14 mouse cellular contexts compared by ENCODE assay signal in genomic region chr4:141742381-141742780, GRCm38 (mm10). TPM values are rescaled to one million over a fixed set of nuclear protein-coding genes. Genes with fewer than 3 reads are reported as not detected.
DNase-seq lines count a peak whose midpoint lies in the region; ATAC-seq and TF ChIP-seq lines count a peak whose summit lies in the region.
"Had no signal": no experiment of that assay in that cellular context is flagged by ENCODE, and none has a peak within 500 bp of the region (broad histone marks: within the 10 kb centered on the region; RNA-seq: fewer than 3 reads in every experiment).

No protein-coding gene starts in this region.

- peaks cover 5% of the 10 kb centered on the region; the same call in 1 of the 2 replicates for H3K27me3 ChIP-seq in embryonic facial prominence, embryonic 12.5 days
- H3K27me3 ChIP-seq in embryonic facial prominence, embryonic 10.5 days (replicated peaks; ENCODE audit: low read depth, poor library complexity, severe bottlenecking), result peaks cover 10% of the 10 kb centered on the region; the same call in 1 of the 2 replicates
- H3K27me3 ChIP-seq in kidney, embryonic 15.5 days, result 0 out of 2 replicates have a peak, but pooled peaks cover 9% of the 10 kb centered on the region
- peaks cover 11% of the 10 kb centered on the region; the same call in 1 of the 2 replicates for H3K27me3 ChIP-seq in limb, embryonic 13.5 days
- H3K27me3 ChIP-seq in stomach, embryonic 15.5 days (replicated peaks), result no peaks in the 10 kb centered on the region
- H3K27me3 ChIP-seq in hindbrain, embryonic 12.5 days, result no peaks in the 10 kb centered on the region
- H3K27me3 ChIP-seq in forebrain, postnatal 0 days (ENCODE audit: insufficient read depth, low read length), result no peaks in the 10 kb centered on the region

- H3K4me3 ChIP-seq in embryonic facial prominence, embryonic 12.5 days, result no peak overlapping the region
- no peak overlapping the region for H3K4me3 ChIP-seq in embryonic facial prominence, embryonic 10.5 days
- no peak overlapping the region for H3K4me3 ChIP-seq in kidney, embryonic 15.5 days (replicated peaks)
- H3K4me3 ChIP-seq in limb, embryonic 13.5 days, result no peak overlapping the region
- no peak overlapping the region for H3K4me3 ChIP-seq in stomach, embryonic 15.5 days (replicated peaks)
- no peak overlapping the region for H3K4me3 ChIP-seq in hindbrain, embryonic 12.5 days
- no peak overlapping the region for H3K4me3 ChIP-seq in forebrain, postnatal 0 days (ENCODE audit: low read depth, low read length)
- H3K4me3 ChIP-seq: heart, adult 2 months; midbrain, embryonic 10.5 days had no signal

- no peak for ATAC-seq in embryonic facial prominence, embryonic 12.5 days (ENCODE audit: insufficient number of reproducible peaks, insufficient read depth, low FRiP score, low TSS enrichment)
- no peak for ATAC-seq in kidney, embryonic 15.5 days (replicated peaks; ENCODE audit: low FRiP score)
- no peak for ATAC-seq in limb, embryonic 13.5 days (ENCODE audit: low FRiP score, low read depth)
- ATAC-seq in stomach, embryonic 15.5 days (ENCODE audit: insufficient read depth, low FRiP score, low read depth), result no peak
- ATAC-seq in hindbrain, embryonic 12.5 days (ENCODE audit: low FRiP score), result no peak
- no peak for ATAC-seq in forebrain, postnatal 0 days

- H3K4me1 ChIP-seq in embryonic facial prominence, embryonic 12.5 days, result no peaks in the 10 kb centered on the region
- H3K4me1 ChIP-seq in embryonic facial prominence, embryonic 10.5 days, result peaks cover 6% of the 10 kb centered on the region
- H3K4me1 ChIP-seq in kidney, embryonic 15.5 days, result peaks cover 17% of the 10 kb centered on the region
- no peaks in the 10 kb centered on the region for H3K4me1 ChIP-seq in limb, embryonic 13.5 days
- H3K4me1 ChIP-seq in stomach, embryonic 15.5 days, result no peaks in the 10 kb centered on the region; the same call in 1 of the 2 replicates
- H3K4me1 ChIP-seq in hindbrain, embryonic 12.5 days, result no peaks in the 10 kb centered on the region
- no peaks in the 10 kb centered on the region for H3K4me1 ChIP-seq in forebrain, postnatal 0 days (ENCODE audit: insufficient read depth)

- H3K36me3 ChIP-seq in embryonic facial prominence, embryonic 12.5 days, result no peaks in the 10 kb centered on the region
- H3K36me3 ChIP-seq in embryonic facial prominence, embryonic 10.5 days (replicated peaks), result no peaks in the 10 kb centered on the region
- no peaks in the 10 kb centered on the region for H3K36me3 ChIP-seq in kidney, embryonic 15.5 days
- H3K36me3 ChIP-seq in limb, embryonic 13.5 days, result no peaks in the 10 kb centered on the region
- no peaks in the 10 kb centered on the region for H3K36me3 ChIP-seq in stomach, embryonic 15.5 days
- no peaks in the 10 kb centered on the region for H3K36me3 ChIP-seq in hindbrain, embryonic 12.5 days
- H3K36me3 ChIP-seq in forebrain, postnatal 0 days (ENCODE audit: insufficient read depth), result no peaks in the 10 kb centered on the region
- H3K36me3 ChIP-seq: midbrain, embryonic 10.5 days had no signal

- TF ChIP-seq CTCF in forebrain, postnatal 0 days (IDR thresholded peaks at IDR 0.05; ENCODE audit: low read depth), result no peak

- no peak overlapping the region for H3K4me2 ChIP-seq in embryonic facial prominence, embryonic 12.5 days (replicated peaks)
- no peak overlapping the region for H3K4me2 ChIP-seq in kidney, embryonic 15.5 days
- H3K4me2 ChIP-seq in limb, embryonic 13.5 days (replicated peaks), result no peak overlapping the region
- H3K4me2 ChIP-seq in stomach, embryonic 15.5 days, result no peak overlapping the region
- no peak overlapping the region for H3K4me2 ChIP-seq in hindbrain, embryonic 12.5 days (replicated peaks)
- H3K4me2 ChIP-seq in forebrain, postnatal 0 days (ENCODE audit: low read depth), result no peak overlapping the region

- H3K9me3 ChIP-seq in embryonic facial prominence, embryonic 12.5 days, result no peaks in the 10 kb centered on the region
- no peaks in the 10 kb centered on the region for H3K9me3 ChIP-seq in embryonic facial prominence, embryonic 10.5 days
- H3K9me3 ChIP-seq in kidney, embryonic 15.5 days (replicated peaks), result no peaks in the 10 kb centered on the region
- H3K9me3 ChIP-seq in limb, embryonic 13.5 days, result no peaks in the 10 kb centered on the region
- H3K9me3 ChIP-seq in stomach, embryonic 15.5 days, result no peaks in the 10 kb centered on the region
- no peaks in the 10 kb centered on the region for H3K9me3 ChIP-seq in hindbrain, embryonic 12.5 days (replicated peaks)
- no peaks in the 10 kb centered on the region for H3K9me3 ChIP-seq in forebrain, postnatal 0 days (ENCODE audit: low read length)
- H3K9me3 ChIP-seq: midbrain, embryonic 10.5 days had no signal

- peak overlapping the region; percentile 14; the same call in 1 of the 2 replicates for H3K27ac ChIP-seq in embryonic facial prominence, embryonic 12.5 days
- no peak overlapping the region for H3K27ac ChIP-seq in embryonic facial prominence, embryonic 10.5 days (replicated peaks)
- peak overlapping the region; percentile 69 for H3K27ac ChIP-seq in kidney, embryonic 15.5 days
- 0 out of 2 replicates have a peak overlapping the region, but pooled peaks have one; percentile 28 for H3K27ac ChIP-seq in limb, embryonic 13.5 days
- peak overlapping the region; percentile 75 for H3K27ac ChIP-seq in stomach, embryonic 15.5 days
- H3K27ac ChIP-seq in hindbrain, embryonic 12.5 days, result no peak overlapping the region
- H3K27ac ChIP-seq in forebrain, postnatal 0 days (ENCODE audit: low read depth, low read length), result no peak overlapping the region
- H3K27ac ChIP-seq: heart, adult 2 months; midbrain, embryonic 10.5 days had no signal

- WGBS in embryonic facial prominence, embryonic 12.5 days, result 87% methylated on average over 4 of the region's 4 CpGs
- 85% methylated on average over 4 of the region's 4 CpGs for whole genome bisulfite sequencing in embryonic facial prominence, embryonic 10.5 days
- 88% methylated on average over 4 of the region's 4 CpGs for WGBS in kidney, embryonic 15.5 days
- 86% methylated on average over 4 of the region's 4 CpGs for WGBS in limb, embryonic 13.5 days
- WGBS in stomach, embryonic 15.5 days, result 89% methylated on average over 4 of the region's 4 CpGs
- WGBS in hindbrain, embryonic 12.5 days, result 91% methylated on average over 4 of the region's 4 CpGs
- 88% methylated on average over 4 of the region's 4 CpGs for WGBS in forebrain, postnatal 0 days

- DNase-seq in embryonic facial prominence, embryonic 10.5 days (ENCODE audit: low spot score), result no peak
- DNase-seq in kidney, postnatal 25 days, result no peak
- DNase-seq in forebrain, postnatal 0 days, result no peak
- DNase-seq: adrenal gland, adult 2 months; cerebellum, adult 8-10 months; embryo, embryonic 11 days; heart, adult 2 months; thymus, postnatal 25 days had no signal

- H3K9ac ChIP-seq in embryonic facial prominence, embryonic 12.5 days, result no peak overlapping the region
- H3K9ac ChIP-seq in kidney, embryonic 15.5 days, result no peak overlapping the region
- no peak overlapping the region for H3K9ac ChIP-seq in limb, embryonic 13.5 days
- no peak overlapping the region for H3K9ac ChIP-seq in stomach, embryonic 15.5 days
- H3K9ac ChIP-seq in hindbrain, embryonic 12.5 days, result no peak overlapping the region
- H3K9ac ChIP-seq in forebrain, postnatal 0 days, result no peak overlapping the region

RNA-seq across cellular contexts. Expression of gene Agmat, which starts 4.1 kb away (rescaled TPM):
- polyA plus RNA-seq in embryonic facial prominence, embryonic 12.5 days (2016; fragmentation: Nextera tagmentation; extraction: Ambion mirVana), result not detected in 2 replicates
- polyA plus RNA-seq in embryonic facial prominence, embryonic 10.5 days (2016; fragmentation: Nextera tagmentation; extraction: Ambion mirVana), result not detected in 2 replicates
- polyA plus RNA-seq in kidney, embryonic 15.5 days (2015; fragmentation: Nextera tagmentation; extraction: Ambion mirVana), result 1.7 and 2.4 TPM in 2 replicates
- 0.13 TPM in 1 of 2 replicates, not detected in the other for polyA plus RNA-seq in limb, embryonic 13.5 days (2015; fragmentation: Nextera tagmentation; extraction: Ambion mirVana)
- 7.0 and 10.0 TPM in 2 replicates for polyA plus RNA-seq in stomach, embryonic 15.5 days (2015; fragmentation: Nextera tagmentation; extraction: Ambion mirVana)
- polyA plus RNA-seq in hindbrain, embryonic 12.5 days (2016; fragmentation: Nextera tagmentation; extraction: Ambion mirVana), result not detected in 2 replicates
- not detected in 2 replicates for total RNA-seq in forebrain, postnatal 0 days (2014; rRNA removed)
- polyA plus RNA-seq in forebrain, postnatal 0 days (2015; fragmentation: Nextera tagmentation; extraction: Ambion mirVana), result not detected in 2 replicates
- polyA plus RNA-seq: midbrain, embryonic 10.5 days had no signal

RNA-seq across cellular contexts. Expression of gene Ddi2, which starts 19.2 kb away (rescaled TPM):
- polyA plus RNA-seq in embryonic facial prominence, embryonic 12.5 days (2016; fragmentation: Nextera tagmentation; extraction: Ambion mirVana), result 28.7 and 29.5 TPM in 2 replicates
- 28.1 and 31.8 TPM in 2 replicates for polyA plus RNA-seq in embryonic facial prominence, embryonic 10.5 days (2016; fragmentation: Nextera tagmentation; extraction: Ambion mirVana)
- 20.3 and 21.8 TPM in 2 replicates for polyA plus RNA-seq in kidney, embryonic 15.5 days (2015; fragmentation: Nextera tagmentation; extraction: Ambion mirVana)
- polyA plus RNA-seq in limb, embryonic 13.5 days (2015; fragmentation: Nextera tagmentation; extraction: Ambion mirVana), result 21.8 and 23.4 TPM in 2 replicates
- 23.2 and 23.3 TPM in 2 replicates for polyA plus RNA-seq in stomach, embryonic 15.5 days (2015; fragmentation: Nextera tagmentation; extraction: Ambion mirVana)
- 28.1 and 28.7 TPM in 2 replicates for polyA plus RNA-seq in hindbrain, embryonic 12.5 days (2016; fragmentation: Nextera tagmentation; extraction: Ambion mirVana)
- total RNA-seq in forebrain, postnatal 0 days (2014; rRNA removed), result 17.2 and 20.7 TPM in 2 replicates
- polyA plus RNA-seq in forebrain, postnatal 0 days (2015; fragmentation: Nextera tagmentation; extraction: Ambion mirVana), result 8.2 and 11.1 TPM in 2 replicates

RNA-seq across cellular contexts. Expression of gene Dnajc16, which starts 48.4 kb away (rescaled TPM):
- 4.1 and 4.7 TPM in 2 replicates for polyA plus RNA-seq in embryonic facial prominence, embryonic 12.5 days (2016; fragmentation: Nextera tagmentation; extraction: Ambion mirVana)
- polyA plus RNA-seq in embryonic facial prominence, embryonic 10.5 days (2016; fragmentation: Nextera tagmentation; extraction: Ambion mirVana), result 4.0 and 4.8 TPM in 2 replicates
- polyA plus RNA-seq in kidney, embryonic 15.5 days (2015; fragmentation: Nextera tagmentation; extraction: Ambion mirVana), result 5.2 and 5.5 TPM in 2 replicates
- polyA plus RNA-seq in limb, embryonic 13.5 days (2015; fragmentation: Nextera tagmentation; extraction: Ambion mirVana), result 3.4 and 3.6 TPM in 2 replicates
- polyA plus RNA-seq in stomach, embryonic 15.5 days (2015; fragmentation: Nextera tagmentation; extraction: Ambion mirVana), result 3.9 and 4.6 TPM in 2 replicates
- polyA plus RNA-seq in hindbrain, embryonic 12.5 days (2016; fragmentation: Nextera tagmentation; extraction: Ambion mirVana), result 6.3 and 7.2 TPM in 2 replicates
- total RNA-seq in forebrain, postnatal 0 days (2014; rRNA removed), result 14.3 and 19.2 TPM in 2 replicates
- 4.8 and 6.5 TPM in 2 replicates for polyA plus RNA-seq in forebrain, postnatal 0 days (2015; fragmentation: Nextera tagmentation; extraction: Ambion mirVana)

RNA-seq across cellular contexts. Expression of gene Casp9, which starts 51.0 kb away (rescaled TPM):
- 18.1 and 21.9 TPM in 2 replicates for polyA plus RNA-seq in embryonic facial prominence, embryonic 12.5 days (2016; fragmentation: Nextera tagmentation; extraction: Ambion mirVana)
- polyA plus RNA-seq in embryonic facial prominence, embryonic 10.5 days (2016; fragmentation: Nextera tagmentation; extraction: Ambion mirVana), result 21.2 and 23.1 TPM in 2 replicates
- polyA plus RNA-seq in kidney, embryonic 15.5 days (2015; fragmentation: Nextera tagmentation; extraction: Ambion mirVana), result 23.7 and 25.8 TPM in 2 replicates
- 17.1 and 17.2 TPM in 2 replicates for polyA plus RNA-seq in limb, embryonic 13.5 days (2015; fragmentation: Nextera tagmentation; extraction: Ambion mirVana)
- polyA plus RNA-seq in stomach, embryonic 15.5 days (2015; fragmentation: Nextera tagmentation; extraction: Ambion mirVana), result 21.2 and 23.4 TPM in 2 replicates
- 23.6 and 25.6 TPM in 2 replicates for polyA plus RNA-seq in hindbrain, embryonic 12.5 days (2016; fragmentation: Nextera tagmentation; extraction: Ambion mirVana)
- 13.2 and 17.7 TPM in 2 replicates for total RNA-seq in forebrain, postnatal 0 days (2014; rRNA removed)
- polyA plus RNA-seq in forebrain, postnatal 0 days (2015; fragmentation: Nextera tagmentation; extraction: Ambion mirVana), result 10.6 and 14.7 TPM in 2 replicates

RNA-seq across cellular contexts. Expression of gene Rsc1a1, which starts 57.0 kb away (rescaled TPM):
- polyA plus RNA-seq in embryonic facial prominence, embryonic 12.5 days (2016; fragmentation: Nextera tagmentation; extraction: Ambion mirVana), result 1.5 TPM in 1 of 2 replicates, not detected in the other
- 1.1 and 2.3 TPM in 2 replicates for polyA plus RNA-seq in embryonic facial prominence, embryonic 10.5 days (2016; fragmentation: Nextera tagmentation; extraction: Ambion mirVana)
- polyA plus RNA-seq in kidney, embryonic 15.5 days (2015; fragmentation: Nextera tagmentation; extraction: Ambion mirVana), result not detected in 2 replicates
- polyA plus RNA-seq in limb, embryonic 13.5 days (2015; fragmentation: Nextera tagmentation; extraction: Ambion mirVana), result 1.3 TPM in 1 of 2 replicates, not detected in the other
- 1.0 TPM in 1 of 2 replicates, not detected in the other for polyA plus RNA-seq in stomach, embryonic 15.5 days (2015; fragmentation: Nextera tagmentation; extraction: Ambion mirVana)
- polyA plus RNA-seq in hindbrain, embryonic 12.5 days (2016; fragmentation: Nextera tagmentation; extraction: Ambion mirVana), result 0.43 TPM in 1 of 2 replicates, not detected in the other
- 3.1 and 4.8 TPM in 2 replicates for total RNA-seq in forebrain, postnatal 0 days (2014; rRNA removed)
- 0.36 and 0.53 TPM in 2 replicates for polyA plus RNA-seq in forebrain, postnatal 0 days (2015; fragmentation: Nextera tagmentation; extraction: Ambion mirVana)
- total RNA-seq: adrenal gland, adult 2 months; heart, adult 2 months had no signal

Comparison
In these comparisons a context has a peak if more than half of its experiments do, and no peak if none do; other contexts are left out.
1. H3K27ac ChIP-seq: peak in embryonic facial prominence, embryonic 12.5 days (single experiment), kidney, embryonic 15.5 days (single experiment), limb, embryonic 13.5 days (single experiment) and stomach, embryonic 15.5 days (single experiment); none in embryonic facial prominence, embryonic 10.5 days (single experiment), hindbrain, embryonic 12.5 days (single experiment) and forebrain, postnatal 0 days (single experiment).